Mouse (Mus musculus) cerebellum, postnatal 4 days (tissue): ENCODE results near the gene Atp1a3.
A peak's percentile ranks its signal among the peaks of the same experiment; 100 is the strongest.
"Not testable (repeated sequence)": the region's sequence is repeated elsewhere in the genome, so short reads cannot be mapped to it uniquely, and the experiment has no call there.

Experiments used
- DNase-seq, 2 experiments: peaks; one replicate each; pipeline ENCODE4 v3.0.0; 2022; ENCODE audit warnings: low spot score in 2 of 2, mixed read lengths in 1 of 2

Gene Atp1a3

DNA sequence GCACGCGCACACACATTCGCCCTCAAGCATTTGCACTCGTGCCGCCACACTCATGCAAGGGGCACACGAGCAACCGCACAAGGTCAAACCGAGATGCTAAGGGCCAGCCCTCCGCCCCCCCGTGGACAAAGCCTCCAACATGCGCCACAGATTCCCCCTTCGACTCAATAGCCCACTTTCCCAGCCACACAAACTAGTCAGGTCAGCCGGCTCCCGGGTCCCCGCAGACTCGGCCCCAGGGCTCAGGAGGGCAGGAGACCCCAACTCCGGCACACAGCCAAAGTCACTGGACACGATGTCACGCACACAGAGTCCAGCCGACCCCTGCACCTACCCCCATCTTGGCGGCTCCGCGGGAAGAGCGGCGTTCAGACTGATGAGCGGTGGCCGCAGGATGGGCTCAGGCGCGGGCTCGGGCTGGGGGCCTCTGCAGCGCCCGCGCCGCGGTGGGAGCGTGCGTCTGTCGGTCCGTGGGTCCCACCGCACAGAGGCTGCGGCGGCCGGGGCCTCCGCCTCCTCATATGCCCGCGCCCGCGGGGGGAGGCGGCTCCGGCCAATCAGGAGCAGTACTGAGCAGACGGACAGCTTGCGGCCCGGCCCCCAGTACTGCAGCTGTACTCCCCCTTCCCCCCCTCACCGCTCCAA lies at the start of gene Atp1a3:
Gene Atp1a3 (minus strand): TSS at position 538 of the 645 bp plus-strand sequence.
- peak; percentile 74 to 82 for DNase-seq

GRCm38 (mm10) chr7:25052587-25052986 lies 46.8 kb upstream of the Atp1a3 start:
- no peak for DNase-seq

DNA sequence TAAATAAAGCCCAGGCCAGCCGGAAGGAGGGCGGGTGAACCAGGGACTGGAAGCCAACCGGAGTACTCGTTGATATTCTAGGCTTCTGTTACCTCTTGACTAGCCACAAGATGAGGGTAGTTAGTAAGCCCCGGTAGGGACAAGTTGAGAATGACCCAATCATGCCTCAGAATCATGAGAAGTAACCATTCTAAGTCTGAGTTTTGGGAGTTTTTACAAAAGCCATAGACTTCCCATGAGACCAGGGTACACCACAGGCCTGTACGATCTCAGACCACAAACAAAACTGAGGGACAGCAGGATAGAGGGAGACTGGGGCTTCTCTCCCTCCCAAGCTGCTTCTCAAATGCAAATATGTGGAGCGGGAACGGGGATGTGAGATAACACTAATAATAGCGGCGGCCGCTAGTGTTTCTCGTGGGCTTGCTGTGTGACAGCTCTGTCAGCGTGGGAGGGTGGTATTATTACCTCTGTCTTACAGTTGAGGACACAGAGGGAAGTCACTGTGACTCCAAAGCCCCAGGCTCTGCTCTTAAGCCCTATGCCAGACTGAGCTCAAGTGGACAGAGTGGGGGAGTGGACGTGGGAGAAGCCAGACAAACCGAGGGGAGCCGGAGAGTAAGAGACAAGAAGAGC lies 43.7 kb upstream of the Atp1a3 start:
- no peak for DNase-seq

- DNase-seq: no peak
Observed at GRCm38 (mm10) chr7:25047363-25047762, 41.6 kb upstream of the Atp1a3 start.

- not testable (repeated sequence) for DNase-seq
Observed at GRCm38 (mm10) chr7:25044599-25044998, 38.8 kb upstream of the Atp1a3 start.

GRCm38 (mm10) chr7:25041921-25042320 lies 36.2 kb upstream of the Atp1a3 start:
- no peak for DNase-seq

GRCm38 (mm10) chr7:25035916-25036315 lies 30.2 kb upstream of the Atp1a3 start:
- peak; percentile 77 to 88 for DNase-seq

- DNase-seq: no peak
Observed at GRCm38 (mm10) chr7:25034796-25035195, 29.0 kb upstream of the Atp1a3 start.

- DNase-seq: no peak
Observed at GRCm38 (mm10) chr7:25031528-25031927, 25.8 kb upstream of the Atp1a3 start.

DNA sequence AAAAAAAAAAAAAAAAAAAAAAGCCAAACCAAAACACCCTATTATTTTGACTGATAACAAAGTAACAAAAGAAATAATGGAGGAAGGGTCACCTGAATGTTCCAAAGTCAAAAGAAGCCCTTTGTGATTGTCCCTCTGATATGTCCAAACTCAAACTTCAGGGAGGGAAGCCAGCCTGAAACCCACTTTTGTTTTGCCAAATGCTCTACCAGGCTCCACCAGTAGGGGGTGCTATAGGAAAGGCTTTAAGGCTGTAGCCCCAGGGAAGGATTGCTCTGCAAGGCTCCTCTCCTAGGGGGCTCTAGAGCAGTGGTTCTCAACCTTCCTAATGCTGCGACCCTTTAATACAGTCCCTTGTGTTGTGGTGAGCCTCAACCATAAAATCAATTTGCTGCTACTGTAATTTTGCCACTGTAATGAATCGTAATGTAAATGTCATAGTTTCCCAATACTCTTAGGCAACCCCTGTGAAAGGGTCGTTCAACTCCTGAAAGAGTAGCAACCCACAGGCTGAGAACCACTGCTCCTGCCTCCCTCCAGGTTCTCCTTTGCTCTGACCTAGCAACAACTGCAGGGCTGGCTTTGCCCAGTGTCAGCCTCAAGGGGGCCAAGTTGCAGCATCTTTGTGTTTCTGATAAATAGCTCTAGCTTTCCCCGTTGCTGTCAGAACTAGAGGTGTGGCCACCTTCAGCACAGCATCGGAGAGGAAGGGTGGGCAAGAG lies 24.4 kb upstream of the Atp1a3 start:
- DNase-seq: peak; percentile 63 to 86

DNA sequence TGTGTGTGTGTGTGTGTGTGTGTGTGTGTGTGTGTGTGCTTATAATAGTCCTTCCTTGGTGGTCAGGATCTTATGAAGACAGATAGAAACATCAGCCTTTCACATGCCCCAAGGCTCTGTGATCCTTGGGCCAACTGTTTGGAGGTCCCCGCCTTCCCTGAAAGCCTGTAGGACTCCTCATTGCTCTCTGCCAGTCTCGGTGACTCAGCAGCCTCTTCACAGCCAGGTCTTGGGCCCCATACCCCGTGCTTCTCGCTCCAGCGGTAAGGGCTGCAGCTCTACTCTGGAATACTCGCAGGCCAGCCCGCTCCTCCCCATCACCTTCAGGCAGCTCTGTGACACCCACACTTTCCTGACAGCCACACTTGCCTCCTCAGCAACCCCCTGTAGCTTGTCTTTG lies 20.7 kb upstream of the Atp1a3 start:
- no peak for DNase-seq

DNA sequence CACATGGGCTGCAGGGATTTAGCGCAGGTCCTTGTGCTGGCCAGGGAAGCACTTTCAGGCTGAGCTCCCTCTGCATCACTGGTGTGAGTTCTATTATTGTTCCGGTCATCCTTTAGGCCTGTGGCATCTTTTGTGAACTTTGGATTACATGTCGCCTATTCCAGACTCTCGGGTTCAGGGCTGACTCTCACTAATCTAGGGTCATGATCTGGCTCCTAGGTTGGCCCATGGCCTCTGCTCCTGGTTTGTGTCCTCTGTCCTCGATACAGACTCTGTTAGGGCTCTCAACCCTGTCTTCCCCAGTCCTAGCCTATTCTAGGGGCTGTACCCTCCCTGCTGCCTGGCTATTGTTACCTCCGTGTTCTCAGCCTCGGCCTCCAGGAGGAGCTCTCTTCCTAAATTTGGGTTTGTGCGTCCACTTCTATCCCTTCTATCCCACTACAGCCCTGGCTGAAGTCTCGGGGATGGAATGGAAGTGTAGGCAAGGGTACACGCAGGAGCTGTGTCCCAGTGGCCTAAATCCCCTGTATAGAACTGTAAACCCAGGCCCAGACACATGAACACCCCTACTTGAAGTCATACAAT lies 20.2 kb upstream of the Atp1a3 start:
- peak in 1 of 2 experiments; percentile 30 for DNase-seq

- DNase-seq: no peak
Observed at GRCm38 (mm10) chr7:25011592-25011991, 5.8 kb upstream of the Atp1a3 start.

DNA sequence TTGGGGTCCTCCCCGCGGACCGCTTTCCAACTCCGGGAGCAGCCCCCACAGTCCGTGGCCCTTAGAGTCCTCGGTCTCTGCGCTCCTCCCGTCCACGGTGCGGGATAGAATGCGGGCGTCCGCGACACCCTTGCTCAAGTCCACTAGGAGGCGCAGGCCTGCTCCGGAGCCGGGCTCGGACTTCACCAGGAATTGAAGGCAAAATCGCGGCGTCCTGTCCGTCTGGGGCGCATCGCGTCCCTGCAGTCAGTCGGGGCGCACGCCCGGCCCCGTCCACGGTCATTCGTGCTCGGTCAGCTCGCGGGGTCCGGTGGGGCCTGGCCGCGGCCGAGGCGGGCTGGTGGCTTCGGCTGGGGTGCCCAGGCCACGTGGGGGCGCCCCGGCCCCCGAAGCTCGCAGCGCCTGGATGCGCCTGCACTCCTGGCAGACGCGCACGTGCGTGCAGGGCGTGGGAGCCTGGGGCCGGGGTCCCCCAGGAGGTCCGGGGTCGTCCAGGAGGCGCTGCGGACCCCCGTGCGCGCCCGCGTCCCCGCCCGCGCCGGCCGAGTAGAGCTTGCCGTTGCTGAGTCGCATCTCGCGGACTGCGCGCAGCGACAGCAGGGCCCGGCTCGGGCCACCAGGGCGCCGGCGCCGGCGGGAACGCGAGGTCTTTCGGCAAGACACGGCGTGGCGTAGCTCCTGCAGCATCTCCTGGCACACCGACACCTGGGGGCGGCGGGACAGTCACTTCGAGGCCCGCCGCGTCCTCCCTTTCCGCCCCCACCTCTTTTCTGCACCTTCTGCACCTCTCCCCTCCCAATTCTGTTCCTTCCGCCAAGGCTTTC lies 4.5 kb upstream of the Atp1a3 start:
- peak; percentile 71 to 84 for DNase-seq

DNA sequence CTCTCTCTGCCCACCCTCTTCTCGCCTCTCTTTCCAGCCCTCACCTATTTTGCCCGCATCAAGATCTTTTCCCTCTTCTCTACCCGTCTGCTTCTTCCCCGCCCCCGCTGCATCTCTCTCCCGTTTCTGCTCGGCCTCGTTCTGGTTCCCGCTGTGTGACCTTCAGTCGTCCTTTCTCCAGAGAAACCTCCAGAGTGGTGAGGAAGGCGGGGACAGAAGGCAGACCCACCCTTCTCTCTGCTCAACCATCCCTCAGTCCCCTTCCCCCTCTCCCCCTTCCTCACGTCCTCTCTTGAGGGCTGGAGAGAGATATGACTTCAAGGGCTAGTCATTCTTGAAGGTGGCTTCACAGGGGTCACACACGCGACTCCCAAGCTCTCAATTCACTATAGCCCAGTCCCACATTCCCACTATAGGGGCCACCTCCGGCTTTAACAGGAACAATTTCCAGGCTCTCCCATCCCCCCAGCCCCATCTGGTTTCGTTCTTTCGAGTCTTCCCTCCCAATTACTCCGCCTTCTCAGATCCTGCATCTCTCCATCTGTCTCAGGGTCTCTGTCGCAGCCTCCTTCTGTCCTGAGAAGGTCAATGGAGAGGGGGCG lies 3.4 kb upstream of the Atp1a3 start:
- peak in 1 of 2 experiments; percentile 72 for DNase-seq

GRCm38 (mm10) chr7:25008635-25009034 lies 2.9 kb upstream of the Atp1a3 start:
- peak in 1 of 2 experiments; percentile 61 for DNase-seq

GRCm38 (mm10) chr7:25007609-25008374 lies 2.0 kb upstream of the Atp1a3 start:
- peak in 1 of 2 experiments; percentile 75 for DNase-seq

DNA sequence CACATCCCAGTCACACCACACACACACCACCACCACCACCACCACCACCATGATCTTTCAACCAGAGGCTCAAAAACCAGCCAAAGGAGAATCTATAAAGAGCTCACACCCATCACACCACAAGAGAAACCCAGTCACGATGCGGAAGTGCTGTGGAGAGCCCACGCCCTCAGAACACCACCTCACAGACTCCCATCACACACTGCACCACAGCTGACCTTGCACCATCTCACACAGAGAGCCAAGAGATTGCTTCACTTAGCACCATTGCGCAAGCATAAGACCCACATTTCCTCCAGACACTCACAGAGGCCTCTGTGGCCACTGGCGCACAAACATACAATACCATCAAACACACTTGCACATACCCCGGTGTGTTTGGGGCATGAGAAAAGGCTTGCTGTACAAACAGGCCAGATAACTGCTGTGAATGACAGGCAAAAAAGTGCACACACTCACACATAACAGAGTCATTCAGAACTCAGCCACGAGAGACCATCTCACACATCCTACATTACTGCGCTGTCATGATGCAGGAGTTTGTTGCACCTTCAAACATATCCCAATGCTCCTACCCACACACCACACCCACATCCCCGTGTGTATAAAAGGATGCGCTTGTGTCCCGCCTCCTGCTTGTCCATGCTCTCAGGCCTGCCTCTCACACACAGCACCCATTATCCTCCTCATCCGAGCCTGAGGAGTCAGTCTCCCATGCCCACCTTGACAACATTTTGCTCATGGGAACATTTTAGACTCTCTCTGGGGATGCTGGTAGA lies 1.0 kb upstream of the Atp1a3 start:
- no peak for DNase-seq

DNA sequence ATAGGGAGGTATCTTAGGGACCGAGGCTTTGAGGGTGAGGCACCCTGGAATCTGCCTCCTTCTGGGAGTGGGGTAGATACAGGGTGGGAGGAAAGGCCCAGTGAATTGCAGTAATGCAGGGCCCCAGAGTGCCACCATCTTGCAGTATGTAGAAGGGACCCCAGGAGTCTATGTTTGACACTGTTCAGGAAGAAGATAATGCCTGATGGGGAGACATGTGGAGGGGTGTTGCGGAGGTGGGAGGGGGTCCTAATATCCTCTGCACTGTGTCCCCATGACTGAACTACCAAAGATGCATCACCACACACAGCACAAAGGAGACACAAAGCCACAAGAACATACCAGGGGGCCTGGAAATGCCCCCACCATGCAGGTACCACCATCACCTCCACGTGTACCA lies 413 bp upstream of the Atp1a3 start:
- DNase-seq: no peak

GRCm38 (mm10) chr7:25004806-25005205 lies 952 bp downstream of the Atp1a3 start:
- no peak for DNase-seq
